Mouse (Mus musculus): ENCODE data around the gene Orc3.

The Orc3 gene

GRCm38 (mm10) chr4:34583427-34583826, 31.3 kb downstream of the Orc3 start:
- in situ Hi-C loops (cut with MboI, MseI): loop anchor here (25.0 kb wide), 1 partner anchor 1846 kb away; no protein-coding TSS in a partner anchor

- in situ Hi-C loops (cut with MboI, MseI): loop anchor here (25.0 kb wide), 1 partner anchor 1845 kb away; no protein-coding TSS in a partner anchor
These were observed 32.3 kb downstream of the Orc3 start for GRCm38 (mm10) chr4:34582476-34582875.

GRCm38 (mm10) chr4:34581990-34582389, 32.8 kb downstream of the Orc3 start:
- in situ Hi-C loops (cut with MboI, MseI): loop anchor here (25.0 kb wide), 1 partner anchor 1845 kb away; no protein-coding TSS in a partner anchor

- in situ Hi-C loops (cut with MboI, MseI): loop anchor here (25.0 kb wide), 1 partner anchor 1844 kb away; no protein-coding TSS in a partner anchor
These were observed 33.3 kb downstream of the Orc3 start for GRCm38 (mm10) chr4:34581489-34581888.

GRCm38 (mm10) chr4:34579215-34579614, 35.5 kb downstream of the Orc3 start:
- in situ Hi-C loops (cut with MboI, MseI): loop anchor here (25.0 kb wide), 1 partner anchor 1842 kb away; no protein-coding TSS in a partner anchor

GRCm38 (mm10) chr4:34577028-34577427, 37.7 kb downstream of the Orc3 start:
- in situ Hi-C loops (cut with MboI, MseI): loop anchor here (25.0 kb wide), 1 partner anchor 1840 kb away; no protein-coding TSS in a partner anchor

GRCm38 (mm10) chr4:34572876-34573275, 41.9 kb downstream of the Orc3 start:
- in situ Hi-C loops (cut with MboI, MseI): no loop called here

- in situ Hi-C loops (cut with MboI, MseI): no loop called here
These were observed 48.5 kb downstream of the Orc3 start for GRCm38 (mm10) chr4:34566226-34566625.

GRCm38 (mm10) chr4:34560971-34561370, 53.8 kb downstream of the Orc3 start:
- in situ Hi-C loops (cut with MboI, MseI): no loop called here

GRCm38 (mm10) chr4:34556183-34556582, 58.6 kb downstream of the Orc3 start:
- in situ Hi-C loops (cut with MboI, MseI): no loop called here

GRCm38 (mm10) chr4:34555604-34556003, 59.1 kb downstream of the Orc3 start:
- in situ Hi-C loops (cut with MboI, MseI): no loop called here

- in situ Hi-C loops (cut with MboI, MseI): no loop called here
These were observed 60.1 kb downstream of the Orc3 start for GRCm38 (mm10) chr4:34554596-34554995.

- in situ Hi-C loops (cut with MboI, MseI): no loop called here
These were observed 62.8 kb downstream of the Orc3 start for GRCm38 (mm10) chr4:34551966-34552365.

GRCm38 (mm10) chr4:34551098-34551809, 63.5 kb downstream of the Orc3 start:
- in situ Hi-C loops (cut with MboI, MseI): no loop called here

- in situ Hi-C loops (cut with MboI, MseI): no loop called here
These were observed 64.0 kb downstream of the Orc3 start, which contains the start of gene Akirin2 for GRCm38 (mm10) chr4:34550748-34551097. Akirin2 (plus strand) TSS chr4:34550937.

GRCm38 (mm10) chr4:34549981-34550747, 64.6 kb downstream of the Orc3 start:
- in situ Hi-C loops (cut with MboI, MseI): no loop called here

- in situ Hi-C loops (cut with MboI, MseI): no loop called here
These were observed 84.8 kb downstream of the Orc3 start for GRCm38 (mm10) chr4:34529941-34530340.

- in situ Hi-C loops (cut with MboI, MseI): no loop called here
These were observed 85.4 kb downstream of the Orc3 start for GRCm38 (mm10) chr4:34529379-34529778.

- in situ Hi-C loops (cut with MboI, MseI): no loop called here
These were observed 86.2 kb downstream of the Orc3 start for GRCm38 (mm10) chr4:34528430-34529100.

- in situ Hi-C loops (cut with MboI, MseI): no loop called here
These were observed 88.0 kb downstream of the Orc3 start for GRCm38 (mm10) chr4:34526771-34527170.

- in situ Hi-C loops (cut with MboI, MseI): no loop called here
These were observed 91.2 kb downstream of the Orc3 start for GRCm38 (mm10) chr4:34523586-34523985.

GRCm38 (mm10) chr4:34522846-34523245, 91.9 kb downstream of the Orc3 start:
- in situ Hi-C loops (cut with MboI, MseI): no loop called here
